30 mouse cellular contexts compared by ENCODE assay signal in genomic region chr15:77761083-77761482, GRCm38 (mm10). TPM values are rescaled to one million over a fixed set of nuclear protein-coding genes. Genes with fewer than 3 reads are reported as not detected.
DNase-seq lines count a peak whose midpoint lies in the region; TF ChIP-seq lines count a peak whose summit lies in the region.
"Had no signal": no experiment of that assay in that cellular context is flagged by ENCODE, and none has a peak within 500 bp of the region (broad histone marks: within the 10 kb centered on the region; RNA-seq: fewer than 3 reads in every experiment).

No protein-coding gene starts in this region.

- H3K4me3 ChIP-seq in layer of hippocampus, adult 2 months: no peak overlapping the region
- H3K4me3 ChIP-seq: erythroblast, embryonic 14.5 days; hindbrain, embryonic 13.5 days; limb, embryonic 10.5 days; limb, embryonic 15.5 days; liver, embryonic 13.5 days; midbrain, embryonic 15.5 days had no signal

- TF ChIP-seq CTCF in layer of hippocampus, adult 2 months (conservative IDR thresholded peaks at IDR 0.05): no peak

- H3K27ac ChIP-seq in layer of hippocampus, adult 2 months: peak overlapping the region; percentile 57
- H3K27ac ChIP-seq: hindbrain, embryonic 13.5 days; limb, embryonic 10.5 days; limb, embryonic 15.5 days; liver, embryonic 13.5 days; midbrain, embryonic 15.5 days had no signal

- DNase-seq in cerebellum, adult 11-12 months: peak; percentile 19
- no peak for DNase-seq in cerebellum, postnatal 4 days (ENCODE audit: low spot score in 2 of 2)
- no peak for DNase-seq in layer of hippocampus, adult 2 months (ENCODE audit: low spot score in 2 of 2)
- no peak for DNase-seq in layer of hippocampus, postnatal 25 days (ENCODE audit: extremely low spot score in 1 of 2, low spot score in 1 of 2)
- peak; percentile 87 for DNase-seq in adrenal gland, adult 2 months
- peak; percentile 61 for DNase-seq in adrenal gland, postnatal 25 days
- no peak for DNase-seq in spleen, adult 18-20 months
- DNase-seq: kidney, adult 9 months; kidney, postnatal 10 days; layer of hippocampus, postnatal 36 days; liver, embryonic 13.5 days; lung, embryonic 14.5 days; lung, postnatal 14 days; retina, postnatal 1 day; thymus, postnatal 4 days had no signal

RNA-seq across cellular contexts. Expression of gene Apol8, which starts 4.3 kb away (rescaled TPM):
- 1 to 10 TPM; 5.7 to 7.4 TPM for total RNA-seq in layer of hippocampus, adult 2 months (2021)
- total RNA-seq in layer of hippocampus, postnatal 25 days (2021): 1 to 10 TPM; 4.0 to 4.8 TPM
- total RNA-seq in adrenal gland, adult 2 months (2021): not detected
- not detected in 2 replicates for polyA plus RNA-seq in adrenal gland, adult 2 months (2012; rRNA removed)
- total RNA-seq in adrenal gland, postnatal 25 days (2021): not detected in 2 replicates
- total RNA-seq: heart, postnatal 25 days had no signal
- polyA plus RNA-seq: embryonic facial prominence, embryonic 14.5 days; G1E; heart, embryonic 14.5 days; lung, embryonic 14.5 days; thymus, postnatal 0 days had no signal

RNA-seq across cellular contexts. Expression of gene Apol9b, which starts 32.2 kb away (rescaled TPM):
- not detected for total RNA-seq in layer of hippocampus, adult 2 months (2021)
- total RNA-seq in layer of hippocampus, postnatal 25 days (2021): not detected
- 1 to 10 TPM in 1 of 2 experiments, under 1 TPM in 1; 0.58 to 1.5 TPM for total RNA-seq in adrenal gland, adult 2 months (2021)
- polyA plus RNA-seq in adrenal gland, adult 2 months (2012; rRNA removed): 1.5 and 3.2 TPM in 2 replicates
- total RNA-seq in adrenal gland, postnatal 25 days (2021): 0.76 and 1.2 TPM in 2 replicates
- total RNA-seq: G1E; gastrocnemius, adult 8-10 months; heart, postnatal 25 days; layer of hippocampus, adult 18-20 months; layer of hippocampus, postnatal 36 days had no signal
- polyA plus RNA-seq: embryonic facial prominence, embryonic 14.5 days; erythroblast, embryonic 14.5 days; forebrain, embryonic 11.5 days; forebrain, embryonic 16.5 days; G1E; heart, embryonic 14.5 days; hindbrain, embryonic 13.5 days; limb, embryonic 10.5 days; liver, embryonic 13.5 days; lung, embryonic 14.5 days; midbrain, embryonic 15.5 days; neural tube, embryonic 11.5 days had no signal

Comparison
In these comparisons a context has a peak if more than half of its experiments do, and no peak if none do; other contexts are left out.
1. DNase-seq: peak in cerebellum, adult 11-12 months (single experiment), adrenal gland, adult 2 months (single experiment) and adrenal gland, postnatal 25 days (single experiment); none in cerebellum, postnatal 4 days (0 of 2), layer of hippocampus, adult 2 months (0 of 2), layer of hippocampus, postnatal 25 days (0 of 2) and spleen, adult 18-20 months (0 of 2).